Mouse (Mus musculus) lung, postnatal 0 days (tissue): ENCODE measurements around the gene Des. TPM values are rescaled to one million over a fixed set of nuclear protein-coding genes. Genes with fewer than 3 reads are reported as not detected.

Experiments
- ATAC-seq: fragments of 200-750 bp; cut with Nextera tagmentation; 2 replicates; pipeline ENCODE4 v1.8.0; 2017; ENCODE audit warnings: moderate library complexity
- DNase-seq: peaks from one replicate; pipeline ENCODE4 v3.0.0-alpha.2; 2016; ENCODE audit warnings: low spot score
- H3K27ac ChIP-seq: fragments of 300-500 bp; sonication (generic); 2 replicates; pipeline ENCODE4 v1.5.1; 2014; ENCODE audit warnings: antibody characterized with exemption, mild to moderate bottlenecking, low read length, mixed read lengths
- H3K27me3 ChIP-seq: fragments of 300-500 bp; sonication (generic); replicated peaks from 2 replicates; pipeline ENCODE4 v1.6.1; 2014; ENCODE audit warnings: low read length, mixed read lengths; ENCODE audit not compliant: insufficient read depth
- H3K36me3 ChIP-seq: fragments of 300-500 bp; sonication (generic); 2 replicates; pipeline ENCODE4 v1.6.1; 2014; ENCODE audit warnings: low read length, mixed read lengths; ENCODE audit not compliant: insufficient read depth
- H3K4me1 ChIP-seq: fragments of 300-500 bp; sonication (generic); 2 replicates; pipeline ENCODE4 v1.6.1; 2014; ENCODE audit warnings: antibody characterized with exemption, low read depth, low read length, mixed read lengths; ENCODE audit not compliant: insufficient read depth
- H3K4me2 ChIP-seq: fragments of 300-500 bp; sonication (generic); replicated peaks from 2 replicates; pipeline ENCODE4 v1.6.1; 2014; ENCODE audit warnings: low read depth, mild to moderate bottlenecking, low read length, moderate library complexity, mixed read lengths
- H3K4me3 ChIP-seq: fragments of 300-500 bp; sonication (generic); 2 replicates; pipeline ENCODE4 v1.5.1; 2014; ENCODE audit warnings: low read depth, low read length
- H3K9ac ChIP-seq: fragments of 300-500 bp; sonication (generic); replicated peaks from 2 replicates; pipeline ENCODE4 v1.6.1; 2014; ENCODE audit warnings: low read depth, mild to moderate bottlenecking
- H3K9me3 ChIP-seq: fragments of 300-500 bp; sonication (generic); 2 replicates; pipeline ENCODE4 v1.6.1; 2016; ENCODE audit warnings: low read length, mixed read lengths
- CTCF ChIP-seq: IDR thresholded peaks from 2 replicates; pipeline ENCODE4 v1.5.1; 2016; ENCODE audit warnings: antibody characterized with exemption, mild to moderate bottlenecking
- EP300 ChIP-seq: IDR thresholded peaks from 2 replicates; pipeline ENCODE4 v1.6.1; 2016; ENCODE audit warnings: antibody characterized with exemption, mild to moderate bottlenecking, control low read depth
- WGBS: fragments of 180-500 bp; shearing (Covaris S2); extraction: QIAGEN DNeasy Blood & Tissue Kit; methylation state at CpG from one replicate; pipeline ENCODE4 v1.1.7; 2014; 5-methylcytosine and 5-hydroxymethylcytosine counted together
- polyA plus RNA-seq: library from polyadenylated mRNA; unstranded; fragments of >200 nt; fragmentation: Nextera tagmentation; extraction: Ambion mirVana; gene quantifications from 2 replicates; pipeline ENCODE4 v1.2.1, GENCODE M21; 2015

Gene Des
- polyA plus RNA-seq, 1 experiment from 2014 or later, result 67.3 TPM

DNA sequence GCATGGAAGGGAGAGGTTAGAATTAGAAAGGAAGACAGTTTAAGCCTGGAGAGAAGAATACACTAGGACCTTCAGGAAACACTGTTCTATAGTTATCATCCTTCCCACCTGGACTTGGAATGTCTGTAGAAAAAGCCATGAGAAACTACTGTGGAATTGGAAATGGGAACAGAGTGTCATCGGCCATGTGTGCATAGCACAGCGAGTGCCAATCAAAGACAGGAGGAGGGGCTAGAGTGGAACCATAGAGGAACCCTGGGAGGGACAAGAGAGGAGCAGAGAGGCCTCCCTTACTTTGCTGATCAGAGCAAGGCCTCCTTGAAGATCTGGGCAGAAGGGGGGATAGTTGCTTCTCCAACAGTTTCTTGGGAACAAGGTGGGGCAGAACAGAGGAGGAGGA is 19.1 kb downstream of the Des start:
- no peaks in the 10 kb centered on the region for H3K36me3 ChIP-seq
- H3K4me1 ChIP-seq, result no peaks in the 10 kb centered on the region
- TF ChIP-seq EP300 (no peak), CTCF (no peak)
- no peaks in the 10 kb centered on the region for H3K9me3 ChIP-seq
- WGBS, result 58% methylated on average over 2 of the region's 2 CpGs
- H3K9ac ChIP-seq, result no peak overlapping the region
- H3K27ac ChIP-seq, result no peak overlapping the region
- no peak for ATAC-seq
- H3K4me2 ChIP-seq, result no peak overlapping the region
- H3K27me3 ChIP-seq, result peaks cover 11% of the 10 kb centered on the region; the same call in 1 of the 2 replicates
- no peak for DNase-seq
- H3K4me3 ChIP-seq, result no peak overlapping the region

DNA sequence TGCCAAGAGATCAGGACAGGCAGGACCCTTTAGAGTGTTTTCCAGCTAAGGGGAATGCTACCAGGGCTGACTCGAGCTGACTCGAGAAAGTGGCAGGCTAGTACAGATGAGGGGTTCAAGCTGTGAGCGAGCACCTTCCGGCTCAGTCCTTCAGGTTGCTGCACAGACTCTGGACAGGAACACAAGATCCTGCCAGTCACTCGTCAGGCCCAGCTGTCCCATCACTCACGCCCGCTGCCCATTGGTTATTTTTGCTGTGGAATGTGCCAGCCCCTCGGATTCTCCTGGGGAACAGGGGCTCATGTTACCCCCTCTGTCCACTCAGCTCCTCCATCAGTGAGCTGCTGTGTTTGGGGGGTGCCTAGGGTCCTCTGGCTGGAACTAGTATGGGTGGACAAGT is 19.8 kb downstream of the Des start:
- H3K9ac ChIP-seq, result no peak overlapping the region
- ATAC-seq, result no peak
- no peaks in the 10 kb centered on the region for H3K36me3 ChIP-seq
- no peak overlapping the region for H3K4me2 ChIP-seq
- H3K27me3 ChIP-seq, result peaks cover 11% of the 10 kb centered on the region; the same call in 1 of the 2 replicates
- no peak overlapping the region for H3K27ac ChIP-seq
- no peaks in the 10 kb centered on the region for H3K9me3 ChIP-seq
- no peak for DNase-seq
- WGBS, result 56% methylated on average over 8 of the region's 8 CpGs
- no peak for TF ChIP-seq CTCF
- TF ChIP-seq EP300, result no peak
- H3K4me3 ChIP-seq, result no peak overlapping the region
- H3K4me1 ChIP-seq, result no peaks in the 10 kb centered on the region

DNA sequence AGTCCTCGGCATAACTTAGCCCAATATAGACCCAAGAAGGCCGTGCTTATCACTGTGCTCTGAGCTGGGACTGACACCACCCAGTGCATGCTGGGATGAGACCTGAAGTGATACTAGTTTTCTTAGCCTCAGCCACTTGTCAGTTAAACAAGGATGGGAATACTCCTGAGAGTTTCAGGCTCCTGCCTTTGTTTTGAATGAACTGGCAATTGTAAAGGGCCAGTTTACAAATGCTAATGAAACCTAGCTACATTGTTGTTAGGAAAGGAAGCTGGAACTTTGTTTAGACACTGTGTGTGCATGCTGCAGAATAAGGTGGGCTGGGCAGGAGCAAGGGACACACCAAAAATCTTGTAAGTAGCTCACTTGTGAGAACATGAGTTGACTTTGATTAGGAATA is 20.8 kb downstream of the Des start:
- Histone ChIP-seq H3K4me1 (no peaks in the 10 kb centered on the region), H3K27ac (no peak overlapping the region), H3K4me3 (no peak overlapping the region), H3K9ac (no peak overlapping the region), H3K36me3 (no peaks in the 10 kb centered on the region), H3K27me3 (0 out of 2 replicates have a peak, but pooled peaks cover 6% of the 10 kb centered on the region), H3K4me2 (no peak overlapping the region), H3K9me3 (no peaks in the 10 kb centered on the region)
- no peak for TF ChIP-seq EP300
- no peak for ATAC-seq
- 50% methylated on average over 2 of the region's 2 CpGs for WGBS
- DNase-seq, result no peak

GRCm38 (mm10) chr1:75381482-75382355 is 21.6 kb downstream of the Des start:
- DNase-seq (no peak), ATAC-seq (peak; percentile 47)
- H3K4me2 ChIP-seq, result peak overlapping the region; percentile 97
- H3K27ac ChIP-seq, result no peak overlapping the region; the same call in 1 of the 2 replicates
- 0 out of 2 replicates have a peak, but pooled peaks cover 4% of the 10 kb centered on the region for H3K27me3 ChIP-seq
- 15% methylated on average over 18 of the region's 60 CpGs for WGBS
- no peaks in the 10 kb centered on the region for H3K36me3 ChIP-seq
- H3K4me1 ChIP-seq, result no peaks in the 10 kb centered on the region
- TF ChIP-seq EP300, result no peak
- peak; percentile 15; the same call in 1 of the 2 replicates for TF ChIP-seq CTCF
- peak overlapping the region; percentile 56 for H3K4me3 ChIP-seq
- H3K9ac ChIP-seq, result peak overlapping the region; percentile 32; the same call in 1 of the 2 replicates
- no peaks in the 10 kb centered on the region for H3K9me3 ChIP-seq

DNA sequence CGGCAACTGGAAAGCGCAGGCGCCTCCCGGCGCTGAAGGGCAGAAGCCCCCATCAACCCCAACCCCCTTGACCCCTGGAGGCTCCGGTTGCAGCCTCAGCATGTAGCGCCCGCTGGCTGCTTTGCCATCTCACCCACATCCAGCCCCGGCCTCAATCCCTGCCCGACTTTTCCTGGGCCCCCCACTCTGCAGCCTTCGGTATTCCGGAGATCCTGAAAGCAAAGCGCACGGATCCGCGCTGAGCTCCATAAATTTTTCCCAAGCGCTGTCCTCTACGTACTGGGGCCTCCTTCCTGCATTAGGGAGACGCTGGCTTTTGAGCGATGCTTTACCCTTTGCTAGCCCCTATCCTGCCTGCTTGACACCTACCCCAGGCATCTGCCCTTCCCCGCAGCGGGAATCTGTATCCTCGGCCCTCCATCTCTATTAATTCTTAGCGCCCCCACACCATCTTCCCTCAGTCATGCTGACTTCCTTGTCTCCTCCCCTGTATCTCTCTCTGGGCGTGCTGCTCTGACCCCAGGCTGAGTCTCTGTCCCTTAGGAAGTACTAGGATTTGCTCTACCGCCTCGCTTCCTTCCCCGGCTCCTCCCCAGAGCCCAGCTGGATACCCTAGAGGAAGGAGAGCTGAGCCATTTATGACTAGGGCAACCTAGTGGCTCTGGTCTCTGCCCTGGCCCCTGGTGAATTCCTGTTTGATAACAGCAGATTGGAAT is 22.4 kb downstream of the Des start:
- Histone ChIP-seq H3K27me3 (peaks cover 10% of the 10 kb centered on the region; the same call in 1 of the 2 replicates), H3K4me1 (no peaks in the 10 kb centered on the region), H3K4me3 (peak overlapping the region; percentile 56), H3K36me3 (no peaks in the 10 kb centered on the region), H3K4me2 (peak overlapping the region; percentile 97), H3K9me3 (no peaks in the 10 kb centered on the region), H3K27ac (no peak overlapping the region; the same call in 1 of the 2 replicates), H3K9ac (peak overlapping the region; percentile 32; the same call in 1 of the 2 replicates)
- under 1% methylated on average over 21 of the region's 28 CpGs for WGBS
- DNase-seq, result no peak
- TF ChIP-seq CTCF (no peak), EP300 (no peak)
- peak; percentile 37 for ATAC-seq

DNA sequence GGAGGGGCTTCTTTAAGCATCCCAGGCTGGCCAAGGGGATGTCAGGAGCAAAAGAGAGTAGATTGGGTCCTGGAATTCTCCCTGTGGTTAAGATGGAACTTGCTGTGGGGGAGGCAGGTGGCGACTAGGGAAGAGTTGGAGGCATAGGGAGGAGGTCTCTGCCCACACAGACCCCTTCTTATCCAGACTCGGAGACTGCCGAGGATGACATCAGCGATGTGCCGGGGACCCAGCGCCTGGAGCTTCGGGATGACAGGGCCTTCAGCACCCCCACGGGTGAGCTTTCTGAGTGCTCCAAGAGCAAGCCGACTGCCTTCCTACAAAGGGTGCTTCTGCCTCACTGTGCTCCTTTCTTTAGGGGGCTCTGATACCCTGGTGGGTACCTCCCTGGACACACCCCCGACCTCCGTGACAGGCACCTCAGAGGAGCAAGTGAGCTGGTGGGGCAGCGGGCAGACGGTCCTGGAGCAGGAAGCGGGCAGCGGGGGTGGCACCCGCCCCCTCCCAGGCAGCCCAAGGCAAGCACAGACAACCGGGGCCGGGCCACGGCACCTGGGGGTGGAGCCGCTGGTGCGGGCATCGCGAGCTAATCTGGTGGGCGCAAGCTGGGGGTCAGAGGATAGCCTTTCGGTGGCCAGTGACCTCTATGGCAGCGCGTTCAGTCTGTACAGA is 24.5 kb downstream of the Des start:
- Histone ChIP-seq H3K27ac (no peak overlapping the region), H3K4me2 (no peak overlapping the region), H3K9ac (no peak overlapping the region), H3K9me3 (no peaks in the 10 kb centered on the region), H3K4me3 (no peak overlapping the region), H3K4me1 (no peaks in the 10 kb centered on the region), H3K36me3 (no peaks in the 10 kb centered on the region), H3K27me3 (peaks cover 30% of the 10 kb centered on the region)
- ATAC-seq (no peak), DNase-seq (no peak)
- TF ChIP-seq EP300 (no peak), CTCF (no peak)
- 87% methylated on average over 24 of the region's 27 CpGs for WGBS
